Mouse (Mus musculus) limb, embryonic 13.5 days (tissue): Measurements from ENCODE around the gene Fam78a. TPM values are rescaled to one million over a fixed set of nuclear protein-coding genes. Genes with fewer than 3 reads are reported as not detected.

Experiments used
- ATAC-seq: fragments of 200-750 bp; cut with Nextera tagmentation; 2 replicates; pipeline ENCODE4 v1.8.0; 2017; ENCODE audit warnings: low read depth, moderate number of reproducible peaks, moderate TSS enrichment; ENCODE audit not compliant: low FRiP score
- H3K27ac ChIP-seq: fragments of 300-500 bp; sonication (generic); 2 replicates; pipeline ENCODE4 v1.5.1; 2015; ENCODE audit warnings: inconsistent platforms, mild to moderate bottlenecking, moderate library complexity
- H3K27me3 ChIP-seq: fragments of 300-500 bp; sonication (generic); 2 replicates; pipeline ENCODE4 v1.6.1; 2015; ENCODE audit warnings: mild to moderate bottlenecking, inconsistent platforms
- H3K36me3 ChIP-seq: fragments of 300-500 bp; sonication (generic); 2 replicates; pipeline ENCODE4 v1.6.1; 2015; ENCODE audit warnings: inconsistent platforms, mild to moderate bottlenecking, moderate library complexity
- H3K4me1 ChIP-seq: fragments of 300-500 bp; sonication (generic); 2 replicates; pipeline ENCODE4 v1.6.1; 2015; ENCODE audit warnings: inconsistent platforms
- H3K4me2 ChIP-seq: fragments of 300-500 bp; sonication (generic); replicated peaks from 2 replicates; pipeline ENCODE4 v1.6.1; 2015; ENCODE audit warnings: inconsistent platforms, mild to moderate bottlenecking, moderate library complexity
- H3K4me3 ChIP-seq: fragments of 300-500 bp; sonication (generic); 2 replicates; pipeline ENCODE4 v1.5.1; 2015; ENCODE audit warnings: moderate library complexity, mild to moderate bottlenecking, inconsistent platforms
- H3K9ac ChIP-seq: fragments of 300-500 bp; sonication (generic); 2 replicates; pipeline ENCODE4 v1.6.1; 2015; ENCODE audit warnings: mild to moderate bottlenecking, inconsistent platforms
- H3K9me3 ChIP-seq: fragments of 300-500 bp; sonication (generic); 2 replicates; pipeline ENCODE4 v1.6.1; 2016; ENCODE audit warnings: inconsistent platforms
- WGBS: fragments of 180-500 bp; shearing (Covaris S2); methylation state at CpG from one replicate; pipeline ENCODE4 v1.1.7; 2015; 5-methylcytosine and 5-hydroxymethylcytosine counted together
- polyA plus RNA-seq: library from polyadenylated mRNA; unstranded; fragments of >200 nt; fragmentation: Nextera tagmentation; extraction: Ambion mirVana; gene quantifications from 2 replicates; pipeline ENCODE4 v1.2.1, GENCODE M21; 2015

The Fam78a gene
- polyA plus RNA-seq, 1 experiment from 2014 or later, result 5.4 TPM

- 87% methylated on average over 7 of the region's 7 CpGs for WGBS
- H3K4me1 ChIP-seq, result peaks cover 11% of the 10 kb centered on the region
- H3K27ac ChIP-seq, result no peak overlapping the region
- H3K36me3 ChIP-seq, result no peaks in the 10 kb centered on the region
- no peak overlapping the region for H3K4me3 ChIP-seq
- no peak overlapping the region for H3K4me2 ChIP-seq
- H3K9ac ChIP-seq, result no peak overlapping the region
- no peak for ATAC-seq
- peaks cover 4% of the 10 kb centered on the region; the same call in 1 of the 2 replicates for H3K27me3 ChIP-seq
- no peaks in the 10 kb centered on the region for H3K9me3 ChIP-seq
Measured at GRCm38 (mm10) chr2:32094001-32094707, 9.5 kb upstream of the Fam78a start.

DNA sequence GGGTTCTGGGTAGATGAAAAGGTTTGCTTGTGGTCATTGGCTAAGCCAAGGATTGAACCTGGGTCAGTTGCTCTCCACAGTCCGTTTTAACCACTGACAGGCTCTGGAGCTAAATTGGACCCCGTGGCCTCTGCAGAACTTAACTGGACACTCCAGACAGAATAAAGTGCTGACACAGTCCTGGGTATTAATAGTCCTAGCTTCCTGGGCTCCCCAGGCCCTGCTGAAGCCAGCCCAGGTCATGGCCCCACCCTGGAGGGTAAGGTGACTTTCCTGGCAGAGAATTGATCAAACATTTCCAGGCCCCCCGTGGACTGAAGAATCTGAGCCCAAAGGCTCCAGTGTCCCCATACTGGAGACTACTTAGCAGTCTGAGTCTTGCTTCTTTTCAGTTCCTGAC, 7.3 kb upstream of the Fam78a start:
- no peak overlapping the region for H3K9ac ChIP-seq
- no peak overlapping the region for H3K27ac ChIP-seq
- no peak for ATAC-seq
- H3K4me3 ChIP-seq, result no peak overlapping the region
- no peaks in the 10 kb centered on the region for H3K36me3 ChIP-seq
- no peak overlapping the region for H3K4me2 ChIP-seq
- H3K4me1 ChIP-seq, result peaks cover 23% of the 10 kb centered on the region
- peaks cover 21% of the 10 kb centered on the region for H3K27me3 ChIP-seq
- WGBS, result 63% methylated on average over 3 of the region's 3 CpGs
- H3K9me3 ChIP-seq, result no peaks in the 10 kb centered on the region

DNA sequence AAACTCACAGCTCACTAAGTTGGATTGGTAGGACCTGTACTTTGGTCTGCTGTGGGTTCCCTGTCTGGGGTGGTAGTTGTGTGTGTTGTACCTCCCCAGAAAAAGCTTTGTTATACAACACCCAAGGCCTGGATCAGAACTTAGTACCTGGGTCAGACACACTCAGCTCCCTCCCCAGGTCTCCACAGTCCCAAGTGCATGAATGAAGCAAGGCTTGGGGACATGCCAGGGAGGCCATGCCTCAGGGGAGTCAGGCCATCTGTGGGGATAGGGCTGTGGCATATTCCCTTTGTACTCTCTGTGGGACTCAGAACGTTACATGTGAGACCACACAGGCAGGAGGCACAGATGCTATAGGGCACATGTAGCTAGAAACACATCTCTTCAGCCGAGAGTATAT, 5.5 kb upstream of the Fam78a start:
- Histone ChIP-seq H3K4me3 (no peak overlapping the region), H3K9ac (no peak overlapping the region), H3K36me3 (no peaks in the 10 kb centered on the region), H3K27me3 (peaks cover 39% of the 10 kb centered on the region), H3K4me1 (peaks cover 14% of the 10 kb centered on the region), H3K9me3 (no peaks in the 10 kb centered on the region), H3K4me2 (no peak overlapping the region), H3K27ac (no peak overlapping the region)
- WGBS, result 69% methylated on average over 2 of the region's 2 CpGs
- no peak for ATAC-seq

GRCm38 (mm10) chr2:32089606-32090005, 4.9 kb upstream of the Fam78a start:
- H3K27me3 ChIP-seq, result peaks cover 44% of the 10 kb centered on the region
- WGBS, result 76% methylated on average over 3 of the region's 3 CpGs
- no peak overlapping the region for H3K4me2 ChIP-seq
- H3K4me3 ChIP-seq, result no peak overlapping the region
- no peak overlapping the region for H3K9ac ChIP-seq
- H3K9me3 ChIP-seq, result no peaks in the 10 kb centered on the region
- H3K27ac ChIP-seq, result no peak overlapping the region
- no peaks in the 10 kb centered on the region for H3K36me3 ChIP-seq
- ATAC-seq, result no peak
- H3K4me1 ChIP-seq, result peaks cover 14% of the 10 kb centered on the region

- ATAC-seq, result peak; percentile 52
- Histone ChIP-seq H3K9me3 (no peaks in the 10 kb centered on the region), H3K27me3 (peaks cover 55% of the 10 kb centered on the region), H3K9ac (peak overlapping the region; percentile 53), H3K4me2 (peak overlapping the region; percentile 71), H3K36me3 (no peaks in the 10 kb centered on the region), H3K27ac (peak overlapping the region; percentile 44), H3K4me3 (peak overlapping the region; percentile 39), H3K4me1 (peaks cover 22% of the 10 kb centered on the region)
- WGBS, result 7% methylated on average over 35 of the region's 35 CpGs
Measured at GRCm38 (mm10) chr2:32088372-32088981, 3.8 kb upstream of the Fam78a start.

- Histone ChIP-seq H3K9ac (no peak overlapping the region), H3K27me3 (peaks cover 64% of the 10 kb centered on the region), H3K9me3 (no peaks in the 10 kb centered on the region), H3K4me1 (peaks cover 30% of the 10 kb centered on the region), H3K27ac (no peak overlapping the region), H3K36me3 (no peaks in the 10 kb centered on the region), H3K4me2 (no peak overlapping the region), H3K4me3 (no peak overlapping the region)
- no peak for ATAC-seq
- WGBS, result 61% methylated on average over 4 of the region's 4 CpGs
Measured at GRCm38 (mm10) chr2:32087606-32088005, 2.9 kb upstream of the Fam78a start.

GRCm38 (mm10) chr2:32085231-32085630, 574 bp upstream of the Fam78a start:
- H3K27ac ChIP-seq, result no peak overlapping the region
- no peak for ATAC-seq
- WGBS, result 84% methylated on average over 2 of the region's 2 CpGs

GRCm38 (mm10) chr2:32084872-32085199, 179 bp upstream of the Fam78a start:
- Histone ChIP-seq H3K9ac (no peak overlapping the region), H3K4me3 (peak overlapping the region; percentile 68), H3K4me2 (peak overlapping the region; percentile 99), H3K36me3 (no peaks in the 10 kb centered on the region), H3K4me1 (peaks cover 34% of the 10 kb centered on the region), H3K27ac (no peak overlapping the region), H3K9me3 (no peaks in the 10 kb centered on the region), H3K27me3 (peaks cover 76% of the 10 kb centered on the region)
- 20% methylated on average over 2 of the region's 2 CpGs for WGBS
- no peak for ATAC-seq

More at GRCm38 (mm10) chr2:32085231-32085630, 574 bp upstream of the Fam78a start:
- H3K27me3 ChIP-seq, result peaks cover 78% of the 10 kb centered on the region
- H3K4me2 ChIP-seq, result no peak overlapping the region
- no peaks in the 10 kb centered on the region for H3K36me3 ChIP-seq
- H3K9me3 ChIP-seq, result no peaks in the 10 kb centered on the region
- H3K4me3 ChIP-seq, result no peak overlapping the region
- no peak overlapping the region for H3K9ac ChIP-seq
- H3K4me1 ChIP-seq, result peaks cover 34% of the 10 kb centered on the region

GRCm38 (mm10) chr2:32083159-32084011, 1.3 kb downstream of the Fam78a start:
- H3K27me3 ChIP-seq, result peaks cover 74% of the 10 kb centered on the region

DNA sequence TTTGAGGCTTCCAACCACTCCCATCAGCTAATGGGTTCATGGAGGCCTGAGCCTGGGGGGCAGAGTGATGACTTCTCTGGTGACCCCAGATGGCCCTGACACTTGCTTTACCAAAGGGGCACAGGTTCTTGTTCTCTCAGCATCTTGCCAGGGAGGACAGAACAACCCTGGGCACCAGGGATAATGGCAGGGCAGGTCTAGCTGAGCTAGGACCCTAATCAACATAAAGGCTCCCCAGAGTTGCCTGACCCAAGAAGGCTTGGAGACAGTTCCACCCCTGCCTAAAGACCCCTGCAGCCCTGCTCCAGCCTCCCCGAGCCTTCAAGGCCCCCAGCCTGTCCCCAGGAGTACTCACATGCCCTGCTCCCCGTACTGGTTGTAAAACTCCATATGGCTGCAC, 2.4 kb downstream of the Fam78a start:
- H3K27me3 ChIP-seq, result peaks cover 62% of the 10 kb centered on the region
- WGBS, result 5% methylated on average over 2 of the region's 2 CpGs
- ATAC-seq, result no peak
- H3K4me3 ChIP-seq, result peak overlapping the region; percentile 68
- peak overlapping the region; percentile 99 for H3K4me2 ChIP-seq
- H3K4me1 ChIP-seq, result peaks cover 20% of the 10 kb centered on the region
- H3K9ac ChIP-seq, result peak overlapping the region; percentile 70; the same call in 1 of the 2 replicates
- no peak overlapping the region for H3K27ac ChIP-seq
- no peaks in the 10 kb centered on the region for H3K9me3 ChIP-seq
- no peaks in the 10 kb centered on the region for H3K36me3 ChIP-seq

More at GRCm38 (mm10) chr2:32083159-32084011, 1.3 kb downstream of the Fam78a start:
- Histone ChIP-seq H3K9me3 (no peaks in the 10 kb centered on the region), H3K4me3 (peak overlapping the region; percentile 68), H3K27ac (0 out of 2 replicates have a peak overlapping the region, but pooled peaks have one; percentile 28), H3K9ac (peak overlapping the region; percentile 70), H3K4me2 (peak overlapping the region; percentile 99), H3K4me1 (peaks cover 24% of the 10 kb centered on the region), H3K36me3 (no peaks in the 10 kb centered on the region)
- ATAC-seq, result no peak; the same call in 1 of the 2 replicates
- WGBS, result under 1% methylated on average over 89 of the region's 91 CpGs

DNA sequence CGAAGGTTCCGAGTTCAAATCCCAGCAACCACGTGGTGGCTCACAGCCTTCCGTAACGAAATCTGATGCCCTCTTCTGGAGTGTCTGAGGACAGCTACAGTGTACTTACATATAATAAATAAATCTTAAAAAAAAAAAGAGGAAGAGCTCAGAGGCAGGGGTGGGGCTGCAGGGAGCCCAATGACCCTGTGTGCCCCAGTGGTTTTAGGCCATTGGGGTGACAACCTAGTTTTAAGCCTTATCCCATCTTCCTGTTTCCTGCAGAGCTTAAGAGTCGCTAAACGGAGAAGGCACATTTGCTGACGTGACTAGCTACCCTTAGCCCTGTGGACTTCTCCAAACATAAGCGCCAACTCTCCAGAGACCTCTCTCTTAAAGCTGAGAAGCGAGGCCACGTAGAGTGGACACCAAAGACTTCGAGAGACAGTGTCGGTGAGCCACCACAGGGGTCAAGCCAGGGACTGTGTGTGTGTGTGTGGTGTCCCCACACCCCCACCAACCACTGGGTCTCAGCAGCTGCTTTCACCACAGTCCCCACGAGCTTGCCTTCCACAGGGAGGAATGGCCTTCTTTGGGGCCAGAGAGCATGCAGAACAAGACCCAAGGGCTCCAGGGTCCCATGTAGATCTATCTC, 3.2 kb downstream of the Fam78a start:
- H3K4me2 ChIP-seq, result peak overlapping the region; percentile 99
- H3K27ac ChIP-seq, result no peak overlapping the region
- 82% methylated on average over 14 of the region's 14 CpGs for WGBS
- H3K27me3 ChIP-seq, result peaks cover 54% of the 10 kb centered on the region
- peak overlapping the region; percentile 68 for H3K4me3 ChIP-seq
- no peaks in the 10 kb centered on the region for H3K36me3 ChIP-seq
- H3K9me3 ChIP-seq, result no peaks in the 10 kb centered on the region
- H3K9ac ChIP-seq, result 0 out of 2 replicates have a peak overlapping the region, but pooled peaks have one; percentile 2
- ATAC-seq, result no peak
- H3K4me1 ChIP-seq, result peaks cover 20% of the 10 kb centered on the region
